Comparison of ENCODE assay signal across 8 mouse cellular contexts in the genomic region with DNA sequence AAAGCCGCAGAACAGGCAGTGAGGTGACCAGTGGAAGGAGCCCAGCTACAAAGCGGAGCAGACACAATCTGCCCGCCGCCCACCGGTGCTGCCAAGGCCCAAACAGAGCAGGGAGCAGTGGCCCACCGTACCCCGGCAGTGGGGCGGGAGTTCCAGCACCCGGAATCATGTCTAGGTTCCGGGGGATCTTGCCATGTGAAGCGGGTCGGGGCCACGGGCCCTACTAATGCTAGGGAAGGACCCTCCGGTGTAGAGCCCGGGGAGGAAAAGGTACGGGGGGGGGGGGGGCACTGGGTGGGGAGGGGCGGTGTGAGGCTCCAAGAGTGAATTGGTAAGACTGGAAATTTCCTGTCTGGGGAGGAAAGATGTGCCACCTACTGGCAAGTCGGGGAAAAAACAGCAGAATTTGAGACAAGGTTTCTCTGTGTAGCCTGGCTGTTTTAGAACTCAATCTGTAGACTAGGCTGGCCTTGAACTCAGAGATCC. TPM values are rescaled to one million over a fixed set of nuclear protein-coding genes. Genes with fewer than 3 reads are reported as not detected.
DNase-seq lines count a peak whose midpoint lies in the region; ATAC-seq and TF ChIP-seq lines count a peak whose summit lies in the region.

No protein-coding gene starts in this region.

- H3K27ac ChIP-seq in left cerebral cortex, adult 2 months: no peak overlapping the region
- no peak overlapping the region for H3K27ac ChIP-seq in brown adipose tissue, adult 24 weeks (replicated peaks; ENCODE audit: low read depth, low read length)
- no peak overlapping the region for H3K27ac ChIP-seq in forebrain, embryonic 15.5 days (replicated peaks)
- H3K27ac ChIP-seq in intestine, postnatal 0 days (ENCODE audit: low read depth, low read length): no peak overlapping the region
- H3K27ac ChIP-seq in liver, embryonic 13.5 days: no peak overlapping the region
- no peak overlapping the region for H3K27ac ChIP-seq in neural tube, embryonic 15.5 days (replicated peaks)

- H3K4me2 ChIP-seq in forebrain, embryonic 15.5 days (replicated peaks): peak overlapping the region; percentile 37
- peak overlapping the region; percentile 68 for H3K4me2 ChIP-seq in intestine, postnatal 0 days (replicated peaks; ENCODE audit: low read depth)
- H3K4me2 ChIP-seq in liver, embryonic 13.5 days: peak overlapping the region; percentile 41
- peak overlapping the region; percentile 59 for H3K4me2 ChIP-seq in neural tube, embryonic 15.5 days

- H3K36me3 ChIP-seq in forebrain, embryonic 15.5 days: peaks cover 25% of the 10 kb centered on the region
- H3K36me3 ChIP-seq in intestine, postnatal 0 days (ENCODE audit: control insufficient read depth, insufficient read depth): peaks cover 10% of the 10 kb centered on the region
- 0 out of 2 replicates have a peak, but pooled peaks cover 3% of the 10 kb centered on the region for H3K36me3 ChIP-seq in liver, embryonic 13.5 days
- peaks cover 32% of the 10 kb centered on the region for H3K36me3 ChIP-seq in neural tube, embryonic 15.5 days

- no peaks in the 10 kb centered on the region for H3K4me1 ChIP-seq in brown adipose tissue, adult 24 weeks (ENCODE audit: control insufficient read depth, insufficient read depth, insufficient read length, low read length)
- no peaks in the 10 kb centered on the region for H3K4me1 ChIP-seq in forebrain, embryonic 15.5 days
- H3K4me1 ChIP-seq in intestine, postnatal 0 days (replicated peaks; ENCODE audit: control insufficient read depth, insufficient read depth, low read length): no peaks in the 10 kb centered on the region
- no peaks in the 10 kb centered on the region for H3K4me1 ChIP-seq in liver, embryonic 13.5 days (replicated peaks)
- peaks cover 3% of the 10 kb centered on the region; the same call in 1 of the 2 replicates for H3K4me1 ChIP-seq in neural tube, embryonic 15.5 days

- intact Hi-C loops in left cerebral cortex, adult 2 months (cut with DNase I): loop anchor here (10.0 kb wide), 1 partner anchor 229 kb away; no protein-coding TSS in a partner anchor

- WGBS in forebrain, embryonic 15.5 days: 18% methylated on average over 18 of the region's 18 CpGs
- WGBS in intestine, postnatal 0 days: 22% methylated on average over 17 of the region's 18 CpGs
- WGBS in liver, embryonic 13.5 days (ENCODE audit: insufficient replicate concordance): 11% methylated on average over 18 of the region's 18 CpGs
- 20% methylated on average over 18 of the region's 18 CpGs for WGBS in neural tube, embryonic 15.5 days

- H3K9me3 ChIP-seq in forebrain, embryonic 15.5 days: no peaks in the 10 kb centered on the region
- H3K9me3 ChIP-seq in intestine, postnatal 0 days (ENCODE audit: control insufficient read depth): no peaks in the 10 kb centered on the region
- no peaks in the 10 kb centered on the region for H3K9me3 ChIP-seq in liver, embryonic 13.5 days (replicated peaks)
- H3K9me3 ChIP-seq in neural tube, embryonic 15.5 days (replicated peaks): no peaks in the 10 kb centered on the region

- peak; percentile 29 to 32 for DNase-seq in left cerebral cortex, adult 2 months (ENCODE audit: extremely low spot score in 1 of 2, low spot score in 2 of 2)
- DNase-seq in left cerebral cortex, adult 11 months (ENCODE audit: low spot score): no peak
- no peak for DNase-seq in liver, embryonic 13.5 days
- DNase-seq in gastrocnemius, postnatal 25 days: no peak

- ATAC-seq in forebrain, embryonic 15.5 days (replicated peaks): peak; percentile 53
- ATAC-seq in intestine, postnatal 0 days: no peak
- ATAC-seq in liver, embryonic 13.5 days (ENCODE audit: low read depth): no peak
- ATAC-seq in neural tube, embryonic 15.5 days (ENCODE audit: low FRiP score): peak; percentile 45; the same call in 1 of the 2 replicates

- H3K9ac ChIP-seq in forebrain, embryonic 15.5 days (replicated peaks): peak overlapping the region; percentile 32
- H3K9ac ChIP-seq in intestine, postnatal 0 days (ENCODE audit: low read depth, low read length): peak overlapping the region; percentile 34; the same call in 1 of the 2 replicates
- H3K9ac ChIP-seq in liver, embryonic 13.5 days: no peak overlapping the region
- H3K9ac ChIP-seq in neural tube, embryonic 15.5 days (replicated peaks): peak overlapping the region; percentile 47

- H3K4me3 ChIP-seq in left cerebral cortex, adult 2 months: peak overlapping the region; percentile 31; the same call in 1 of the 2 replicates
- peak overlapping the region; percentile 49 for H3K4me3 ChIP-seq in brown adipose tissue, adult 24 weeks (ENCODE audit: insufficient read depth, low read depth, low read length)
- peak overlapping the region; percentile 33 for H3K4me3 ChIP-seq in forebrain, embryonic 15.5 days
- peak overlapping the region; percentile 38 for H3K4me3 ChIP-seq in intestine, postnatal 0 days (ENCODE audit: low read depth, low read length)
- peak overlapping the region; percentile 6; the same call in 1 of the 2 replicates for H3K4me3 ChIP-seq in liver, embryonic 13.5 days (replicated peaks)
- H3K4me3 ChIP-seq in neural tube, embryonic 15.5 days (replicated peaks): peak overlapping the region; percentile 35

- peak; percentile 56 for TF ChIP-seq CTCF in left cerebral cortex, adult 2 months (IDR thresholded peaks at IDR 0.05)
- peak; percentile 71 for TF ChIP-seq CTCF in intestine, postnatal 0 days (IDR thresholded peaks at IDR 0.05; ENCODE audit: low read depth)

- no peaks in the 10 kb centered on the region for H3K27me3 ChIP-seq in forebrain, embryonic 15.5 days
- H3K27me3 ChIP-seq in intestine, postnatal 0 days (replicated peaks; ENCODE audit: control insufficient read depth, insufficient read depth, low read length): no peaks in the 10 kb centered on the region
- no peaks in the 10 kb centered on the region for H3K27me3 ChIP-seq in liver, embryonic 13.5 days
- H3K27me3 ChIP-seq in neural tube, embryonic 15.5 days (replicated peaks): no peaks in the 10 kb centered on the region

RNA-seq across cellular contexts. Expression of gene Prmt2, which starts 33.8 kb away (rescaled TPM):
- 10 to 100 TPM; 58.4 to 63.9 TPM for total RNA-seq in left cerebral cortex, adult 2 months (2021)
- polyA plus RNA-seq in brown adipose tissue, adult 24 weeks (2012; ENCODE audit: insufficient read depth, insufficient read length, missing spikeins): 11.6 and 14.1 TPM in 2 replicates
- 250 and 269 TPM in 2 replicates for polyA plus RNA-seq in forebrain, embryonic 15.5 days (2015; fragmentation: Nextera tagmentation; extraction: Ambion mirVana)
- 23.9 and 25.6 TPM in 2 replicates for polyA plus RNA-seq in intestine, postnatal 0 days (2015; fragmentation: Nextera tagmentation; extraction: Ambion mirVana)
- polyA plus RNA-seq in liver, embryonic 13.5 days (2015; fragmentation: Nextera tagmentation; extraction: Ambion mirVana): 6.4 and 7.2 TPM in 2 replicates
- 262 and 302 TPM in 2 replicates for polyA plus RNA-seq in neural tube, embryonic 15.5 days (2015; fragmentation: Nextera tagmentation; extraction: Ambion mirVana)
- total RNA-seq in gastrocnemius, postnatal 25 days (2021): 1 to 10 TPM; 2.7 to 4.4 TPM

RNA-seq across cellular contexts. Expression of gene S100b, which starts 49.8 kb away (rescaled TPM):
- 100 to 1,000 TPM; 138 to 156 TPM for total RNA-seq in left cerebral cortex, adult 2 months (2021)
- polyA plus RNA-seq in brown adipose tissue, adult 24 weeks (2012; ENCODE audit: insufficient read depth, insufficient read length, missing spikeins): 263 and 317 TPM in 2 replicates
- polyA plus RNA-seq in forebrain, embryonic 15.5 days (2015; fragmentation: Nextera tagmentation; extraction: Ambion mirVana): 0.93 and 1.0 TPM in 2 replicates
- 5.9 and 7.0 TPM in 2 replicates for polyA plus RNA-seq in intestine, postnatal 0 days (2015; fragmentation: Nextera tagmentation; extraction: Ambion mirVana)
- not detected in 2 replicates for polyA plus RNA-seq in liver, embryonic 13.5 days (2015; fragmentation: Nextera tagmentation; extraction: Ambion mirVana)
- 5.4 and 7.4 TPM in 2 replicates for polyA plus RNA-seq in neural tube, embryonic 15.5 days (2015; fragmentation: Nextera tagmentation; extraction: Ambion mirVana)
- 1 to 10 TPM; 4.3 to 6.1 TPM for total RNA-seq in gastrocnemius, postnatal 25 days (2021)

RNA-seq across cellular contexts. Expression of gene Slc5a4a, which starts 56.6 kb away (rescaled TPM):
- total RNA-seq in left cerebral cortex, adult 2 months (2021): not detected
- polyA plus RNA-seq in brown adipose tissue, adult 24 weeks (2012; ENCODE audit: insufficient read depth, insufficient read length, missing spikeins): not detected in 2 replicates
- polyA plus RNA-seq in forebrain, embryonic 15.5 days (2015; fragmentation: Nextera tagmentation; extraction: Ambion mirVana): not detected in 2 replicates
- 0.31 and 0.39 TPM in 2 replicates for polyA plus RNA-seq in intestine, postnatal 0 days (2015; fragmentation: Nextera tagmentation; extraction: Ambion mirVana)
- polyA plus RNA-seq in liver, embryonic 13.5 days (2015; fragmentation: Nextera tagmentation; extraction: Ambion mirVana): not detected in 2 replicates
- polyA plus RNA-seq in neural tube, embryonic 15.5 days (2015; fragmentation: Nextera tagmentation; extraction: Ambion mirVana): 0.11 and 0.22 TPM in 2 replicates
- total RNA-seq in gastrocnemius, postnatal 25 days (2021): not detected

Comparison
In these comparisons a context has a peak if more than half of its experiments do, and no peak if none do; other contexts are left out.
1. DNase-seq: peak in left cerebral cortex, adult 2 months (2 of 2); none in left cerebral cortex, adult 11 months (single experiment), liver, embryonic 13.5 days (single experiment) and gastrocnemius, postnatal 25 days (single experiment).
2. ATAC-seq: peak in forebrain, embryonic 15.5 days (single experiment) and neural tube, embryonic 15.5 days (single experiment); none in intestine, postnatal 0 days (single experiment) and liver, embryonic 13.5 days (single experiment).
3. RNA of gene S100b, which starts 49.8 kb away (polyA plus RNA-seq): 263 to 317 TPM in brown adipose tissue, adult 24 weeks; 5.4 to 7.4 TPM in neural tube, embryonic 15.5 days, 5.9 to 7.0 TPM in intestine, postnatal 0 days, 0.93 to 1.0 TPM in forebrain, embryonic 15.5 days and not detected in liver, embryonic 13.5 days; every median in the first group is over 10 times any median in the second.
4. Peak in every context shown above with its lines, with median percentiles within 50 percentile points of each other: H3K4me3 ChIP-seq and H3K4me2 ChIP-seq.